Mouse (Mus musculus): ENCODE measurements around the gene Efs.

Gene Efs

DNA sequence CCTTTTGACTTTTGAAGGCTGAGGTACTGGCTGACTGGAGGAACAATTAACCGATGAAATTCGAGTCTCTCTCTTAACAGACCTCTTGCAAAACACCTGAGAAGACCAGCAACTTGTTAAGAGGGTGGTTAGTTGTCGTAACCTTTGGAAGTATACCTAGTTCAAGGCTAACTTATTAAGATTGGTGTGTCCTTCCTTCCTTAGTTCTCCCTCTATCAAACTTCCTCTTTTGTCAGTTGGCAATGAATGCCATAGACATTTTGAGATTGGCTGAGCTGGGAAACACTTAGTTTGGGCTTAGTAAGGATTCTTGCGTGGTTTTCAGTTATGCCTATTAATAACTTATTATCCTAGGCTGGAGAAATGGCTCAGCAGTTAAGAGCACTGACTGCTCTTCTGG is 57.9 kb downstream of the Efs start:
- CTCF ChIA-PET, result interaction anchor here in 1 of 4 experiments (1.2 kb wide), 1 partner anchor 72 kb away, joined by 3 read pairs; no protein-coding TSS in a partner anchor

GRCm38 (mm10) chr14:54866936-54867335 is 59.0 kb downstream of the Efs start:
- POLR2A ChIA-PET, result interaction anchor here in 2 of 4 experiments (0.9 to 1.2 kb wide), 3 partner anchors 10 to 248 kb away, joined by 3 to 4 read pairs (median 4); partner anchors contain the start of gene Ppp1r3e (in 2 of the 2)
- CTCF ChIA-PET, result interaction anchor here in 3 of 4 experiments (0.6 to 1.9 kb wide), 7 partner anchors 10 to 234 kb away, joined by 3 to 6 read pairs (median 4); partner anchors contain the start of genes Ngdn (in 1 of the 3) and Ppp1r3e (in 1 of the 3)

More for the DNA sequence above, 57.9 kb downstream of the Efs start:
- POLR2A ChIA-PET, result interaction anchor here in 1 of 4 experiments (0.8 to 0.9 kb wide), 2 partner anchors 58 to 138 kb away, joined by 3 read pairs; partner anchors contain the start of gene Efs
